Mouse (Mus musculus) monocyte, adult 2 months (primary cell): ENCODE measurements around the gene Tdp1.

Source experiments
- DNase-seq, 2 experiments: peaks; one replicate each; pipeline ENCODE4 v3.0.0; 2022; ENCODE audit warnings: low spot score in 2 of 2, low read depth in 1 of 2

Tdp1 gene

GRCm38 (mm10) chr12:99999726-100000125, 115.4 kb downstream of the Tdp1 start:
- no peak for DNase-seq

- DNase-seq = no peak
Observed at GRCm38 (mm10) chr12:100000381-100000780, 116.1 kb downstream of the Tdp1 start.

GRCm38 (mm10) chr12:100001246-100001645, 116.9 kb downstream of the Tdp1 start:
- no peak for DNase-seq

- no peak for DNase-seq
Observed at GRCm38 (mm10) chr12:100001910-100002309, 117.6 kb downstream of the Tdp1 start.

GRCm38 (mm10) chr12:100002914-100003587, 118.7 kb downstream of the Tdp1 start:
- DNase-seq = no peak
